Mouse (Mus musculus) liver, adult 2 months (tissue): ENCODE measurements around the gene Disc1. TPM values are rescaled to one million over a fixed set of nuclear protein-coding genes. Genes with fewer than 3 reads are reported as not detected.
A peak's percentile ranks its signal among the peaks of the same experiment; 100 is the strongest.

ENCODE experiments used
- DNase-seq: peaks from one replicate; pipeline ENCODE4 v3.0.0-alpha.2; 2011; ENCODE audit warnings: low read depth, low spot score; ENCODE audit errors: extremely low read depth
- H3K27ac ChIP-seq: fragments of 200-500 bp; replicated peaks from 2 replicates; pipeline ENCODE4 v1.5.1; 2012; ENCODE audit warnings: low read depth, mild to moderate bottlenecking, control low read depth, inconsistent platforms, low read length; ENCODE audit not compliant: insufficient read depth
- H3K27me3 ChIP-seq: fragments of 200-500 bp; 2 replicates; pipeline ENCODE4 v1.6.1; 2012; ENCODE audit warnings: mild to moderate bottlenecking, moderate library complexity, low read length, inconsistent platforms; ENCODE audit not compliant: control insufficient read depth, insufficient read depth
- H3K36me3 ChIP-seq: fragments of 200-500 bp; 2 replicates; pipeline ENCODE4 v1.6.1; 2012; ENCODE audit warnings: low read length, inconsistent platforms; ENCODE audit not compliant: control insufficient read depth, insufficient read depth
- H3K4me1 ChIP-seq: fragments of 200-500 bp; 2 replicates; pipeline ENCODE4 v1.6.1; 2011; ENCODE audit warnings: low read length; ENCODE audit not compliant: control insufficient read depth, insufficient read depth
- H3K4me3 ChIP-seq: fragments of 200-500 bp; 2 replicates; pipeline ENCODE4 v1.5.1; 2011; ENCODE audit warnings: low read depth, mild to moderate bottlenecking, control low read depth, low read length, moderate library complexity; ENCODE audit not compliant: insufficient read depth
- H3K79me2 ChIP-seq: fragments of 200-500 bp; 2 replicates; pipeline ENCODE4 v1.6.1; 2012; ENCODE audit warnings: inconsistent platforms, mild to moderate bottlenecking, low read length, moderate library complexity; ENCODE audit not compliant: control insufficient read depth, insufficient read depth
- H3K9ac ChIP-seq: fragments of 200-500 bp; 2 replicates; pipeline ENCODE4 v1.6.1; 2012; ENCODE audit warnings: low read depth, mild to moderate bottlenecking, control low read depth, inconsistent platforms, low read length
- CTCF ChIP-seq: fragments of 200-500 bp; IDR thresholded peaks from 2 replicates; pipeline ENCODE4 v1.5.1; 2011; ENCODE audit warnings: low read depth, low read length, control low read depth
- POLR2A ChIP-seq: fragments of 200-500 bp; IDR thresholded peaks from 2 replicates; pipeline ENCODE4 v1.6.1; 2011; ENCODE audit warnings: low read length, control low read depth; ENCODE audit not compliant: insufficient read depth; ENCODE audit errors: extremely low read depth
- WGBS: fragments of 180-500 bp; shearing (Covaris S2); methylation state at CpG from one replicate; pipeline ENCODE4 v1.1.7; 2018; 5-methylcytosine and 5-hydroxymethylcytosine counted together
- polyA plus RNA-seq: library from polyadenylated mRNA; depleted of rRNA; stranded (reverse); fragments of >200 nt; gene quantifications from 2 replicates; pipeline ENCODE4 v1.2.3, GENCODE M21; 2012
- total RNA-seq: library from RNA; depleted of rRNA; stranded (reverse); fragments of >200 nt; gene quantifications from 2 replicates; pipeline ENCODE4 v1.2.3, GENCODE M21; 2014

Gene Disc1
- total and polyA plus RNA-seq, 2 experiments, result 0.16 to 0.37 TPM

DNA sequence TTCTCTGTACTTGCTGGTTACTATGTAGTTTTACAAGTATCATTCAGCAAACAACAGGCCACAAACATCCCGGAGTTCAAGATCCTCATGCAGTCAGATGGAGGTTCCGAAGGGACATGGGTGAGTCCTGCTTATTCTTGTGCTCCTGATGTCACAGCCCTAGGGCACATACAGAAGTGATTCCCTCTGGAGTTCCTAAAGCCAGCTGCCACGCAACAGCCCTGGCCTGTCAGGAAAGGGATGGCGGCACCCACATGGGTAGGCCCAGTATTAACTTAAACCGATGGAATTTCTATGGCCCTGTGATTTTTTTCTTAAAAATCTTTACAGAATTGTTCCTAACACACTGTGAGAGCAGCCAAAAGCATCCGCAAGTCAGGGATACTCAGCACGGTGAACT, 10.6 kb upstream of the Disc1 start:
- 85% methylated on average over 7 of the region's 7 CpGs for WGBS
- no peaks in the 10 kb centered on the region for H3K79me2 ChIP-seq
- H3K9ac ChIP-seq, result no peak overlapping the region
- no peaks in the 10 kb centered on the region for H3K4me1 ChIP-seq
- no peak overlapping the region for H3K4me3 ChIP-seq
- H3K27me3 ChIP-seq, result no peaks in the 10 kb centered on the region
- TF ChIP-seq CTCF (no peak), POLR2A (no peak)
- no peaks in the 10 kb centered on the region for H3K36me3 ChIP-seq
- DNase-seq, result no peak
- no peak overlapping the region for H3K27ac ChIP-seq

DNA sequence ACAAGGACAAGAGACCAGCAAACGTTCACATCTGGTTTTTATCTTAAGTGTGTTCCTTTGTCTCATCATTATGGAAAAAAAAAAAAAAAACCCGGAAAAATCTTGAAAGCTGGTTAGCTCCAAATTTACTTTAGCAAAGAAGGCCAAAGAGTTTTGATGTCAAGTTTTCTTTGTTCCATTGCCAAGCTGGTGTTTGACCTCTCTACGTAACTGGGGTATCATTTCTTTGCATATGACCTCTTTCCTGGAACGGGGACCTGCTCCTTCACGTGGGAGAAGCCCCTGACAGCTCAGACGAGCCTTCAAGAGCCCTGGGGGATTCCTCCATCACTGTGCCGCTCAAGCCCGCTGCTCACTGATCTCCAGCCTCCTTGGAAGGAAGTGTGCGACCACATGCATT, 10.1 kb upstream of the Disc1 start:
- no peak overlapping the region for H3K4me3 ChIP-seq
- no peak overlapping the region for H3K9ac ChIP-seq
- no peaks in the 10 kb centered on the region for H3K79me2 ChIP-seq
- no peak for TF ChIP-seq CTCF
- TF ChIP-seq POLR2A, result no peak
- H3K27me3 ChIP-seq, result no peaks in the 10 kb centered on the region
- no peak for DNase-seq
- H3K36me3 ChIP-seq, result no peaks in the 10 kb centered on the region
- H3K4me1 ChIP-seq, result no peaks in the 10 kb centered on the region
- WGBS, result 44% methylated on average over 9 of the region's 9 CpGs
- no peak overlapping the region for H3K27ac ChIP-seq

DNA sequence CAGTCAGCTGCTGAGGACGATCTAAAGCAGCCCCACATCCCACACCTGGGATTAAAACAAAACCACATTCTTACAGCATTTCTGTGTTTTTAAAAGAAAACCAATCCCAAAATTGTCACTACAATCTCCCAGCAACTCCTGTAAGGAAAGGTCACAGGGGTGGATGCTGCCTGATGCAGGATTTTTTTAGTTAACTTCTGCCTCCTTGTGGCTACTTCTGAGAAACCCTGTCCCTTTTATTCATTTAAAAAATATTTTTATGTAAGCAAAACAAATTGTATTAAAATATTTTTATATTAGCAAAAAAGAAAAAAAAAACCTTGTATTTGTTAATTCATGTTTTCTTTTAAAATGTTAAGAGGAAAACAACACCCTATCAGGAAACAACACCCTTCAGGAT, 8.2 kb upstream of the Disc1 start:
- no peak overlapping the region for H3K9ac ChIP-seq
- H3K27me3 ChIP-seq, result no peaks in the 10 kb centered on the region
- H3K27ac ChIP-seq, result no peak overlapping the region
- H3K4me1 ChIP-seq, result no peaks in the 10 kb centered on the region
- DNase-seq, result no peak
- TF ChIP-seq POLR2A (no peak), CTCF (no peak)
- H3K4me3 ChIP-seq, result no peak overlapping the region
- 93% methylated on average over 1 of the region's 1 CpGs for WGBS
- no peaks in the 10 kb centered on the region for H3K79me2 ChIP-seq
- H3K36me3 ChIP-seq, result no peaks in the 10 kb centered on the region

DNA sequence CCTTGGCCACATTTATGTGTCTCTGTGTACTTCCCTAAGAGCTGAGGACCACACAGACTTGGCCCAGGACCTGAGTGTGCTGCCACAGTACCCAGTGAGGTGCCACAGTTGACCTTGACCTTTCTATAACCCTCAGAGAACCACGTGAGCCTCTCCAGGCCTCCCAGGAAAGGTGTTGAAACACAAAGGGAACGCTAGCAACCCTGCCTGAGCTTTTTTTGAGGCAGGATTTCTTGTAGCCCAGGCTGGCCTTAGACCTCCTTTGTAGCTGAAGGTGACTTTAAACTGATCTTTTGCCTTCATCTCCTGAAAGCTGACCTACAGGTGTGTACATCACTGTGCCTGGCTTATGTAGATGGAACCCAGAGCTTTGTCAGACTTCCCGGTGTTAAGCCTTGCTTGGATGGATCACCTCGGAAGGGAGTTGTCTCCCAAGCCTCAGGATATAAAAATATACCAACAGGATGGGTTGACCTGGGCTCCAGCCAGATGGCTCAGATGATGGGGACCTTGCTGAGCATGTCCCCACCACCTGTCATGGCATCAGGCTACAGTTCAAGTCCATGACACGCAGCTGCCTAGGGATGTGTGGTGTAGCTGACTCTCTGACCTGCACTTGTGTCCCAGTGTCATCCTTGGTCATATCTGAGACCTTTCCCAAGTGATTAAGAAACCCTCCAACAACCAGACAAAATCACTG, 4.8 kb upstream of the Disc1 start:
- H3K79me2 ChIP-seq, result no peaks in the 10 kb centered on the region
- H3K36me3 ChIP-seq, result no peaks in the 10 kb centered on the region
- H3K9ac ChIP-seq, result no peak overlapping the region
- TF ChIP-seq POLR2A (no peak), CTCF (no peak)
- no peak overlapping the region for H3K27ac ChIP-seq
- peaks cover 2% of the 10 kb centered on the region; the same call in 1 of the 2 replicates for H3K27me3 ChIP-seq
- no peak overlapping the region for H3K4me3 ChIP-seq
- H3K4me1 ChIP-seq, result no peaks in the 10 kb centered on the region
- DNase-seq, result no peak
- 61% methylated on average over 5 of the region's 5 CpGs for WGBS

DNA sequence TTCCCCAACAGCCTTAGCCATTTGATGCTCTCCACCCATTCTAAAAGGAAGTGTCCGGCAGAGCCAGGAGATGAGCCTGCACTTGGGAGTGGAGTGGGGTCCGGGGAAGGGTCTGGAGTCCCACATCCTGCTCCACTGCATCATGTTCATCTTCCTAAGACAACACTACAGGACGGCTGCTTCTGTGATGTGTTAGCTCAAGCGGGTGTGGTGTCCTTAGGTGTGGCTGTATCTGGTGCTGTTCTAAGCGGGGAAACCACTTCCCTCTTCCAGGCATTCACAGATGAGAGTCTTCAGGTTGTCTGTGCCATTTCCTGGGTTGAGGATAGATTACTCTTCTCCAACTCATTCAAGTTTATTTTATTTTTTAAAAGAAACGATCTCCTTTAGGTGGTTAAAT, 4.2 kb upstream of the Disc1 start:
- Histone ChIP-seq H3K9ac (no peak overlapping the region), H3K4me3 (no peak overlapping the region), H3K27me3 (peaks cover 4% of the 10 kb centered on the region; the same call in 1 of the 2 replicates), H3K79me2 (no peaks in the 10 kb centered on the region), H3K4me1 (no peaks in the 10 kb centered on the region), H3K27ac (no peak overlapping the region), H3K36me3 (no peaks in the 10 kb centered on the region)
- DNase-seq, result no peak
- WGBS, result 83% methylated on average over 6 of the region's 6 CpGs
- TF ChIP-seq POLR2A (no peak), CTCF (no peak)

DNA sequence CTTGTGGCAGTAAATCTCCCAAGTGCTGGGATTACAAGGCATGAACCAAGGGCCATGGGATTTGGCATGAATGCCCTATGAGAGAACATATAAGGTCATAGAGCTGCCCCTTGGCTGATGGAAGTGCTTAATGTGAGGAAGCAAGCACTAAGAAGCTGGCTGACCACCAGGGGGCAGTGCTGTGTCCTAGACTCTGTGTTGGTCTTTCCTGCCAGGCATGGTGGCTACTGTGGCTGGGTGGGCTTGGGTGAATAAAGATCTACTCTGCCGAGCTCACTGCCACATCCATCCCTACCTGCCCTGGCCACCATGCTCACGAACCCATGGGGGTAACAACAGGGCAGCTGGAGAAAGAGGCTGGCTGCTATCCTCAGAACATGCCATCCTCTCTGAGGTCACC, 2.0 kb upstream of the Disc1 start:
- no peak for DNase-seq
- no peaks in the 10 kb centered on the region for H3K36me3 ChIP-seq
- WGBS, result 60% methylated on average over 2 of the region's 2 CpGs
- H3K9ac ChIP-seq, result no peak overlapping the region
- no peak overlapping the region for H3K4me3 ChIP-seq
- H3K4me1 ChIP-seq, result no peaks in the 10 kb centered on the region
- no peaks in the 10 kb centered on the region for H3K79me2 ChIP-seq
- peaks cover 4% of the 10 kb centered on the region; the same call in 1 of the 2 replicates for H3K27me3 ChIP-seq
- H3K27ac ChIP-seq, result no peak overlapping the region
- TF ChIP-seq CTCF, result peak; percentile 85
- TF ChIP-seq POLR2A, result no peak
